Mouse (Mus musculus): ENCODE measurements around the gene Gm49358. TPM values are rescaled to one million over a fixed set of nuclear protein-coding genes. Genes with fewer than 3 reads are reported as not detected.
A peak's percentile ranks its signal among the peaks of the same experiment; 100 is the strongest.

Gene Gm49358
- total and polyA plus RNA-seq, 3 experiments: 2.0 TPM; not detected in 2

GRCm38 (mm10) chr10:86826929-86827328 is 63.2 kb downstream of the Gm49358 start:
- Histone ChIP-seq H3K27me3 (replicated peaks) (no peaks in the 10 kb centered on the region), H3K79me2 (replicated peaks; ENCODE audit: control insufficient read depth, extremely low read depth, insufficient read depth, poor library complexity, severe bottlenecking) (no peaks in the 10 kb centered on the region), H3K4me1 (ENCODE audit: control insufficient read depth in 1 of 2, insufficient read depth in 2 of 2) (peaks cover 0 to 42% of the 10 kb centered on the region in 2 experiments; a peak in 2 of 4 replicates), H3K9ac (ENCODE audit: insufficient read depth, low read depth) (no peak overlapping the region), H3K36me3 (replicated peaks in 1 of 2; ENCODE audit: control insufficient read depth in 1 of 2, insufficient read depth in 1 of 2, low read length in 1 of 2) (peaks cover 21 to 91% of the 10 kb centered on the region in 2 experiments), H3K4me3 (replicated peaks in 1 of 3; ENCODE audit: low read depth in 2 of 3, low read length in 2 of 3, poor library complexity in 1 of 3) (no peak overlapping the region), H3K4me2 (ENCODE audit: insufficient read depth, low read depth, poor library complexity, severe bottlenecking) (no peak overlapping the region), H3K9me3 (replicated peaks; ENCODE audit: low read length) (peaks cover 2% of the 10 kb centered on the region), H3K27ac (ENCODE audit: insufficient read depth, low read depth) (no peak overlapping the region)
- in situ Hi-C loops (cut with MboI; ENCODE audit: low pct_ligation_motif_present, low pct_unique_long_range_greater_than_20kb, low sequenced_read_pairs) (no loop called here), dilution Hi-C loops (cut with MboI; ENCODE audit: extremely low pct_ligation_motif_present, extremely low pct_unique_long_range_greater_than_20kb, low sequenced_read_pairs) (no loop called here)
- no peak for DNase-seq (ENCODE audit: extremely low read depth)
- TF ChIP-seq E2F4 (IDR thresholded peaks at IDR 0.05; ENCODE audit: insufficient replicate concordance, low read depth, low read length) (no peak), KAT2A (IDR thresholded peaks at IDR 0.05; ENCODE audit: insufficient replicate concordance, low read length) (no peak), EP300 (IDR thresholded peaks at IDR 0.05; ENCODE audit: low read length) (no peak), CTCF (conservative IDR thresholded peaks at IDR 0.05 in 1 of 2, IDR thresholded peaks at IDR 0.05 in 1 of 2; ENCODE audit: low read depth in 2 of 2, low read length in 2 of 2) (no peak)

- peaks cover 2% of the 10 kb centered on the region for H3K9me3 ChIP-seq (replicated peaks; ENCODE audit: low read length)
- peaks cover 25 to 91% of the 10 kb centered on the region in 2 experiments for H3K36me3 ChIP-seq (replicated peaks in 1 of 2; ENCODE audit: control insufficient read depth in 1 of 2, insufficient read depth in 1 of 2, low read length in 1 of 2)
- no peaks in the 10 kb centered on the region for H3K79me2 ChIP-seq (replicated peaks; ENCODE audit: control insufficient read depth, extremely low read depth, insufficient read depth, poor library complexity, severe bottlenecking)
- no peaks in the 10 kb centered on the region for H3K27me3 ChIP-seq (replicated peaks)
- dilution Hi-C loops (cut with MboI; ENCODE audit: extremely low pct_ligation_motif_present, extremely low pct_unique_long_range_greater_than_20kb, low sequenced_read_pairs): no loop called here
- H3K4me1 ChIP-seq (ENCODE audit: control insufficient read depth in 1 of 2, insufficient read depth in 2 of 2): peaks cover 0 to 42% of the 10 kb centered on the region in 2 experiments; a peak in 2 of 4 replicates
- peak; percentile 37 for TF ChIP-seq RAD21 (IDR thresholded peaks at IDR 0.05; ENCODE audit: low read depth, low read length)
- TF ChIP-seq IRF4 (IDR thresholded peaks at IDR 0.05; ENCODE audit: low read depth, low read length): no peak
- TF ChIP-seq CTCF (conservative IDR thresholded peaks at IDR 0.05 in 1 of 2, IDR thresholded peaks at IDR 0.05 in 1 of 2; ENCODE audit: low read depth in 2 of 2, low read length in 2 of 2): peak in 1 of 2 experiments; percentile 53; a peak in 2 of 4 replicates
- peak; percentile 56 for DNase-seq (ENCODE audit: extremely low read depth)
- in situ Hi-C loops (cut with MboI; ENCODE audit: low pct_ligation_motif_present, low pct_unique_long_range_greater_than_20kb, low sequenced_read_pairs): no loop called here
- no peak overlapping the region for H3K27ac ChIP-seq (ENCODE audit: insufficient read depth, low read depth)
- H3K9ac ChIP-seq (ENCODE audit: insufficient read depth, low read depth): no peak overlapping the region
- H3K4me3 ChIP-seq (replicated peaks in 1 of 3; ENCODE audit: low read depth in 2 of 3, low read length in 2 of 3, poor library complexity in 1 of 3): no peak overlapping the region
- H3K4me2 ChIP-seq (ENCODE audit: insufficient read depth, low read depth, poor library complexity, severe bottlenecking): no peak overlapping the region
Measured at GRCm38 (mm10) chr10:86828221-86829135, 64.7 kb downstream of the Gm49358 start.

DNA sequence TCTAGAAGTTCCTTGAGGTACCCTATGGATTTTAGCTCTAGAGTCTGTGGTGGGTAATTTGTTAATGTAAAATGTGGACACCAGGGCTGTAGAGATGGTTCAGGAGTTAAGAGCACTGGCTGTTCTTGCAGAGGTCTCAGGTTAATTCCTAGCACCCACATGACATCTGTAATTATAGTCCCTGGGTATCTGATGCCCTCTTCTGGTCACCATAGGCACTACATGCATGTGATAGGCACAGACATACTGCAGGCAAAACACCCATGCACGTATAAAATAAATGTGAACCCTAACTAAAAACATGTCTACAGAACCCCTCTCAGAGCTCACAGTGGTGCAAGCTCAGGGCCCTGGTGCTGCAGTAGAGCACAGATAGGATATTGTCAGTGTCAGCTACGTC is 65.7 kb downstream of the Gm49358 start:
- TF ChIP-seq RAD21 (IDR thresholded peaks at IDR 0.05; ENCODE audit: low read depth, low read length) (peak; percentile 9), USF1 (IDR thresholded peaks at IDR 0.05; ENCODE audit: low read depth, low read length) (no peak), EP300 (IDR thresholded peaks at IDR 0.05; ENCODE audit: low read length) (no peak), KAT2A (IDR thresholded peaks at IDR 0.05; ENCODE audit: insufficient replicate concordance, low read length) (no peak), E2F4 (IDR thresholded peaks at IDR 0.05; ENCODE audit: insufficient replicate concordance, low read depth, low read length) (no peak), MXI1 (IDR thresholded peaks at IDR 0.05; ENCODE audit: low read depth, low read length) (no peak), CTCF (conservative IDR thresholded peaks at IDR 0.05 in 1 of 2, IDR thresholded peaks at IDR 0.05 in 1 of 2; ENCODE audit: low read depth in 2 of 2, low read length in 2 of 2) (peak in 1 of 2 experiments; percentile 41; a peak in 3 of 4 replicates)
- Histone ChIP-seq H3K4me1 (ENCODE audit: control insufficient read depth in 1 of 2, insufficient read depth in 2 of 2) (peaks cover 0 to 42% of the 10 kb centered on the region in 2 experiments; a peak in 2 of 4 replicates), H3K4me3 (replicated peaks in 1 of 3; ENCODE audit: low read depth in 2 of 3, low read length in 2 of 3, poor library complexity in 1 of 3) (no peak overlapping the region), H3K36me3 (replicated peaks in 1 of 2; ENCODE audit: control insufficient read depth in 1 of 2, insufficient read depth in 1 of 2, low read length in 1 of 2) (peaks cover 32 to 91% of the 10 kb centered on the region in 2 experiments), H3K9me3 (replicated peaks; ENCODE audit: low read length) (peaks cover 2% of the 10 kb centered on the region), H3K9ac (ENCODE audit: insufficient read depth, low read depth) (no peak overlapping the region), H3K79me2 (replicated peaks; ENCODE audit: control insufficient read depth, extremely low read depth, insufficient read depth, poor library complexity, severe bottlenecking) (no peaks in the 10 kb centered on the region), H3K27me3 (replicated peaks) (no peaks in the 10 kb centered on the region), H3K4me2 (ENCODE audit: insufficient read depth, low read depth, poor library complexity, severe bottlenecking) (no peak overlapping the region), H3K27ac (ENCODE audit: insufficient read depth, low read depth) (no peak overlapping the region)
- dilution Hi-C loops (cut with MboI; ENCODE audit: extremely low pct_ligation_motif_present, extremely low pct_unique_long_range_greater_than_20kb, low sequenced_read_pairs): no loop called here
- DNase-seq (ENCODE audit: extremely low read depth): no peak
- in situ Hi-C loops (cut with MboI; ENCODE audit: low pct_ligation_motif_present, low pct_unique_long_range_greater_than_20kb, low sequenced_read_pairs): no loop called here

All from CH12.LX (cell line).